7 mouse cellular contexts compared by ENCODE assay signal in the genomic region with DNA sequence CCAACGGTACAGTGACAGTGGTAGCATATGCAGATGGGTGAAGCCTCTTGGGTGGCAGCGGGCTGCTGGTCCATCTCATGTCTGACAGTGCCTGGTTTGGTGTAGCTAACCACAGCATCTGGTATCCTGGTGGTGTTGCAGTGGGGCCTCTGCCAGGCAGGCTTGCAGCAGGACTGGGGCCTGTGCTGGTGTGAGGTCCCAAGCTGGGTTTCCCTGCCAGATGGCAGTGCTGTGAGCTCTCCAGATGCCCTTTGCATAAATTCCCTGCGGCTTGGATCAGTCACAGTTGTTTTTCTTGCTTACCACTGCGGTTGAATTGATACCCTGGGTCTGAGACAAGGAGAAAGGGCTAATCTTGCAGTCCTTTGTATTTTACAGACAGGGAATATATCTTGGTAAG.
A peak's percentile ranks its signal among the peaks of the same experiment; 100 is the strongest.
DNase-seq lines count a peak whose midpoint lies in the region; ATAC-seq lines count a peak whose summit lies in the region.

No protein-coding gene starts in this region.

- no peak overlapping the region for H3K4me3 ChIP-seq in embryonic facial prominence, embryonic 13.5 days
- H3K4me3 ChIP-seq in hindbrain, embryonic 16.5 days (ENCODE audit: low read length) = no peak overlapping the region

- H3K27me3 ChIP-seq in embryonic facial prominence, embryonic 13.5 days = no peaks in the 10 kb centered on the region
- H3K27me3 ChIP-seq in hindbrain, embryonic 16.5 days (replicated peaks; ENCODE audit: control insufficient read depth, insufficient read depth, low read length) = no peaks in the 10 kb centered on the region

- peak; percentile 55 to 59 for DNase-seq in right cerebral cortex, postnatal 10 days (ENCODE audit: low spot score in 2 of 2)
- no peak for DNase-seq in right cerebral cortex, postnatal 36 days (ENCODE audit: low spot score in 2 of 2)
- DNase-seq in retina, embryonic 14.5 days (ENCODE audit: low spot score) = peak; percentile 57

- H3K27ac ChIP-seq in embryonic facial prominence, embryonic 13.5 days = peak overlapping the region; percentile 81
- H3K27ac ChIP-seq in hindbrain, embryonic 16.5 days (ENCODE audit: low read depth, low read length) = peak overlapping the region; percentile 30

- 18% methylated on average over 4 of the region's 4 CpGs for WGBS in embryonic facial prominence, embryonic 13.5 days
- 15% methylated on average over 4 of the region's 4 CpGs for WGBS in hindbrain, embryonic 16.5 days

- peaks cover 54% of the 10 kb centered on the region for H3K4me1 ChIP-seq in embryonic facial prominence, embryonic 13.5 days
- H3K4me1 ChIP-seq in hindbrain, embryonic 16.5 days (ENCODE audit: control insufficient read depth, insufficient read depth, low read depth, low read length) = peaks cover 4% of the 10 kb centered on the region; the same call in 1 of the 2 replicates

- H3K9ac ChIP-seq in embryonic facial prominence, embryonic 13.5 days = no peak overlapping the region
- no peak overlapping the region for H3K9ac ChIP-seq in hindbrain, embryonic 16.5 days (ENCODE audit: low read depth, low read length)

- H3K9me3 ChIP-seq in embryonic facial prominence, embryonic 13.5 days = no peaks in the 10 kb centered on the region
- no peaks in the 10 kb centered on the region for H3K9me3 ChIP-seq in hindbrain, embryonic 16.5 days (ENCODE audit: control insufficient read depth, low read length)

- H3K4me2 ChIP-seq in embryonic facial prominence, embryonic 13.5 days = peak overlapping the region; percentile 5; the same call in 1 of the 2 replicates
- H3K4me2 ChIP-seq in hindbrain, embryonic 16.5 days (ENCODE audit: low read length) = no peak overlapping the region

- no peaks in the 10 kb centered on the region for H3K36me3 ChIP-seq in embryonic facial prominence, embryonic 13.5 days
- no peaks in the 10 kb centered on the region for H3K36me3 ChIP-seq in hindbrain, embryonic 16.5 days (ENCODE audit: control insufficient read depth, insufficient read depth, low read length)

- ATAC-seq in embryonic facial prominence, embryonic 13.5 days (ENCODE audit: insufficient number of reproducible peaks, insufficient read depth, low FRiP score, low TSS enrichment, low read depth) = peak; percentile 86
- ATAC-seq in hindbrain, embryonic 16.5 days = peak; percentile 73
- ATAC-seq in cerebellum, adult (ENCODE audit: insufficient number of reproducible peaks, low FRiP score, low TSS enrichment) = no peak
- no peak for ATAC-seq in erythroblast, adult 5-6 weeks (replicated peaks; ENCODE audit: low FRiP score, poor library complexity, severe bottlenecking)

Comparison
In these comparisons a context has a peak if more than half of its experiments do, and no peak if none do; other contexts are left out.
1. DNase-seq: peak in right cerebral cortex, postnatal 10 days (2 of 2) and retina, embryonic 14.5 days (single experiment); none in right cerebral cortex, postnatal 36 days (0 of 2).
2. ATAC-seq: peak in embryonic facial prominence, embryonic 13.5 days (single experiment) and hindbrain, embryonic 16.5 days (single experiment); none in cerebellum, adult (single experiment) and erythroblast, adult 5-6 weeks (single experiment).